Mouse (Mus musculus): Measurements from ENCODE around the gene Zfp128.

- no peak for TF ChIP-seq CTCF (IDR thresholded peaks at IDR 0.05; ENCODE audit: low read depth, low read length)
- no peak for TF ChIP-seq POLR2A (IDR thresholded peaks at IDR 0.05; ENCODE audit: insufficient read depth, low read length)
- no peak for TF ChIP-seq EP300 (IDR thresholded peaks at IDR 0.05; ENCODE audit: insufficient read depth, low read depth, low read length)
Observed at GRCm38 (mm10) chr7:12887585-12887984, 6.6 kb downstream of the Zfp128 start.

All from ES-Bruce4 (cell line).